8 mouse cellular contexts compared by ENCODE assay signal in the genomic region with DNA sequence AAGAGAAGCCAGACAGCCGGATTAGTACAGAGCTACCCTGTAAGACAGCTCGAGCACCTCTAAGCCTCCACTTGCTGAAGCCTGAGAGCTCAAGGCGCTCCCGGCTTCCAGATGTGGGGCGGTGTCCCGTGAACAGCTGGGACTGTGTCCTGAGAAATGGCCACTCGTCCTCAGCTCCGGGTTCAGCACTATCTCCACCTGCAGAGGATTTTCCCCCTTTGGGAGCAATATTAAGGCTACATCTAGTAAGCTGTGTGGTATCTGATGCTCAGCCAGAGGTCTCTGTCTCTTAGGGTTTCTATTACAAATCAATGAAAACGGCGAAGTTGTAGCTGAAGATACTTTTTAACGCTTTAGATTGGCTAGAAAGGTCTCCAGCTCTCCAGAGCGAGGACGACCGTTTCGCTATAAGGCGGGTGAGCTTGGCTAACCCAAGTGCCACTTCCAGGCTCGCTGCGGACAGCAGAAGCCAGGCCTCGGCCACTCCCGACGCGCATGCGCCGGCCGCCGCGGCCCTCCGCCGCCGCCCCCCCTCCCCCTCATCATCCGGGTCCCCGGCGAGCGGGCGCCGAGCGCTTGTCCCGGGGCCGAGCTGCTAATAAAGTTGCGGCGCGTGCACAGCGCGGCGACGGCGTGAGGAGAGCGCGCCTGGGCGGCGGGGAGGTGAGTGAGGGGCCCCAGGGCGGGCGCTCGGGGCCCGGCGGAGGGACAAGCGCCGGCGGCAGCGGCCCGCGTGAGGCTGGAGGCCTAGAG. TPM values are rescaled to one million over a fixed set of nuclear protein-coding genes. Genes with fewer than 3 reads are reported as not detected.
DNase-seq lines count a peak whose midpoint lies in the region; ATAC-seq and TF ChIP-seq lines count a peak whose summit lies in the region.

Smad5 (plus strand) TSS at position 542 of the 753 bp plus-strand sequence.

- peak within 1 kb of the TSS; percentile 82 for H3K4me2 ChIP-seq in limb, embryonic 13.5 days (replicated peaks)
- peak within 1 kb of the TSS; percentile 62 for H3K4me2 ChIP-seq in midbrain, embryonic 15.5 days

- H3K27ac ChIP-seq in embryonic facial prominence, embryonic 10.5 days (replicated peaks) = peak within 1 kb of the TSS; percentile 99
- peak within 1 kb of the TSS; percentile 96 for H3K27ac ChIP-seq in kidney, adult 2 months (ENCODE audit: insufficient read depth, low read depth, low read length)
- H3K27ac ChIP-seq in limb, embryonic 13.5 days = peak within 1 kb of the TSS; percentile 99
- peak within 1 kb of the TSS; percentile 99 for H3K27ac ChIP-seq in midbrain, embryonic 15.5 days

- H3K9me3 ChIP-seq in embryonic facial prominence, embryonic 10.5 days = 0 out of 2 replicates have a peak, but pooled peaks cover 3% of the 10 kb centered on the region
- H3K9me3 ChIP-seq in limb, embryonic 13.5 days = no peaks in the 10 kb centered on the region
- no peaks in the 10 kb centered on the region for H3K9me3 ChIP-seq in midbrain, embryonic 15.5 days

- no peaks in the 10 kb centered on the region for H3K27me3 ChIP-seq in embryonic facial prominence, embryonic 10.5 days (replicated peaks; ENCODE audit: low read depth, poor library complexity, severe bottlenecking)
- no peaks in the 10 kb centered on the region for H3K27me3 ChIP-seq in kidney, adult 2 months (replicated peaks; ENCODE audit: control insufficient read depth, insufficient read depth, low read length)
- no peaks in the 10 kb centered on the region for H3K27me3 ChIP-seq in limb, embryonic 13.5 days
- H3K27me3 ChIP-seq in midbrain, embryonic 15.5 days (replicated peaks) = no peaks in the 10 kb centered on the region

- peak; percentile 22 for TF ChIP-seq POLR2A in kidney, adult 2 months (IDR thresholded peaks at IDR 0.05; ENCODE audit: low read depth, low read length)

- H3K4me1 ChIP-seq in embryonic facial prominence, embryonic 10.5 days = peaks cover 59% of the 10 kb centered on the region
- H3K4me1 ChIP-seq in kidney, adult 2 months (ENCODE audit: control insufficient read depth, insufficient read depth, low read length) = peaks cover 33% of the 10 kb centered on the region
- peaks cover 80% of the 10 kb centered on the region for H3K4me1 ChIP-seq in limb, embryonic 13.5 days
- H3K4me1 ChIP-seq in midbrain, embryonic 15.5 days = peaks cover 57% of the 10 kb centered on the region

- H3K4me3 ChIP-seq in embryonic facial prominence, embryonic 10.5 days = peak within 1 kb of the TSS; percentile 92
- H3K4me3 ChIP-seq in kidney, adult 2 months (ENCODE audit: insufficient read depth, low read depth, low read length) = peak within 1 kb of the TSS; percentile 94
- peak within 1 kb of the TSS; percentile 76 for H3K4me3 ChIP-seq in limb, embryonic 13.5 days
- H3K4me3 ChIP-seq in midbrain, embryonic 15.5 days = peak within 1 kb of the TSS; percentile 62

- DNase-seq in 3134 (ENCODE audit: extremely low read depth, insufficient read length, low spot score) = peak; percentile 91
- peak; percentile 96 for DNase-seq in adrenal gland, postnatal 10 days
- DNase-seq in embryonic facial prominence, embryonic 10.5 days (ENCODE audit: low spot score) = peak; percentile 97
- peak; percentile 89 to 91 for DNase-seq in heart, adult 18-20 months
- peak; percentile 92 for DNase-seq in kidney, adult 2 months
- DNase-seq in spleen, adult 18-20 months = peak; percentile 75 to 78

- ATAC-seq in limb, embryonic 13.5 days (ENCODE audit: low FRiP score, low read depth) = peak; percentile 86
- ATAC-seq in midbrain, embryonic 15.5 days (replicated peaks) = peak; percentile 87

- WGBS in embryonic facial prominence, embryonic 10.5 days = 3% methylated on average over 62 of the region's 62 CpGs
- WGBS in kidney, adult 2 months = 5% methylated on average over 62 of the region's 62 CpGs
- WGBS in limb, embryonic 13.5 days = 1% methylated on average over 54 of the region's 62 CpGs
- WGBS in midbrain, embryonic 15.5 days = 3% methylated on average over 62 of the region's 62 CpGs

- peaks cover 20% of the 10 kb centered on the region for H3K36me3 ChIP-seq in embryonic facial prominence, embryonic 10.5 days (replicated peaks)
- no peaks in the 10 kb centered on the region for H3K36me3 ChIP-seq in kidney, adult 2 months (ENCODE audit: control insufficient read depth, insufficient read depth, low read length)
- peaks cover 11% of the 10 kb centered on the region for H3K36me3 ChIP-seq in limb, embryonic 13.5 days
- H3K36me3 ChIP-seq in midbrain, embryonic 15.5 days (replicated peaks) = no peaks in the 10 kb centered on the region

- TF ChIP-seq CTCF in kidney, adult 2 months (conservative IDR thresholded peaks at IDR 0.05; ENCODE audit: insufficient read depth, insufficient read length, low read depth, low read length) = no peak

- H3K9ac ChIP-seq in limb, embryonic 13.5 days = peak within 1 kb of the TSS; percentile 97
- H3K9ac ChIP-seq in midbrain, embryonic 15.5 days = peak within 1 kb of the TSS; percentile 94

RNA-seq across cellular contexts. Expression of gene Smad5, which starts in this region (rescaled TPM):
- 10 to 100 TPM; 51.6 to 59.0 TPM for total RNA-seq in adrenal gland, postnatal 10 days (2021)
- 41.7 and 44.3 TPM in 2 replicates for polyA plus RNA-seq in embryonic facial prominence, embryonic 10.5 days (2016; fragmentation: Nextera tagmentation; extraction: Ambion mirVana)
- total RNA-seq in heart, adult 18-20 months (2021) = 10 to 100 TPM; 26.6 to 26.9 TPM
- polyA plus RNA-seq in kidney, adult 2 months (2012; rRNA removed) = 21.1 and 31.4 TPM in 2 replicates
- 37.3 and 41.2 TPM in 2 replicates for polyA plus RNA-seq in limb, embryonic 13.5 days (2015; fragmentation: Nextera tagmentation; extraction: Ambion mirVana)
- polyA plus RNA-seq in midbrain, embryonic 15.5 days (2015; fragmentation: Nextera tagmentation; extraction: Ambion mirVana) = 20.8 and 21.2 TPM in 2 replicates

Comparison
In these comparisons a context has a peak if more than half of its experiments do, and no peak if none do; other contexts are left out.
1. Peak in every context shown above with its lines: DNase-seq, ATAC-seq, H3K4me3 ChIP-seq and H3K27ac ChIP-seq.